Mouse (Mus musculus) midbrain, postnatal 0 days (tissue): ENCODE measurements at regions not wholly inside any gene's neighbourhood (a gene's known extent, or its start where the extent isn't known, plus 50 kb on each side); places are given as distances from the start of the nearest gene placed in this dataset.

Source experiments
- ATAC-seq: fragments of 200-750 bp; cut with Nextera tagmentation; 2 replicates; pipeline ENCODE4 v1.8.0; 2017; ENCODE audit warnings: moderate number of reproducible peaks, mild to moderate bottlenecking, moderate TSS enrichment, moderate library complexity; ENCODE audit not compliant: low FRiP score
- DNase-seq: peaks from one replicate; pipeline ENCODE4 v3.0.0-alpha.2; 2015; ENCODE audit warnings: low spot score
- H3K27ac ChIP-seq: fragments of 300-500 bp; sonication (generic); 2 replicates; pipeline ENCODE4 v1.5.1; 2014; ENCODE audit warnings: low read depth, mild to moderate bottlenecking, low read length, mixed read lengths
- H3K27me3 ChIP-seq: fragments of 300-500 bp; sonication (generic); 2 replicates; pipeline ENCODE4 v1.6.1; 2014; ENCODE audit warnings: low read length, control low read depth, mixed read lengths; ENCODE audit not compliant: insufficient read depth
- H3K36me3 ChIP-seq: fragments of 300-500 bp; sonication (generic); 2 replicates; pipeline ENCODE4 v1.6.1; 2014; ENCODE audit warnings: low read length, control low read depth, mixed read lengths; ENCODE audit not compliant: insufficient read depth
- H3K4me1 ChIP-seq: fragments of 300-500 bp; sonication (generic); 2 replicates; pipeline ENCODE4 v1.6.1; 2014; ENCODE audit warnings: mild to moderate bottlenecking, control low read depth, antibody characterized with exemption, low read length, mixed read lengths; ENCODE audit not compliant: insufficient read depth
- H3K4me2 ChIP-seq: fragments of 300-500 bp; sonication (generic); 2 replicates; pipeline ENCODE4 v1.6.1; 2014; ENCODE audit warnings: low read depth, mild to moderate bottlenecking, low read length, mixed read lengths; ENCODE audit not compliant: poor library complexity, severe bottlenecking
- H3K4me3 ChIP-seq: fragments of 300-500 bp; sonication (generic); 2 replicates; pipeline ENCODE4 v1.5.1; 2014; ENCODE audit warnings: low read depth, mild to moderate bottlenecking, low read length, moderate library complexity
- H3K9ac ChIP-seq: fragments of 300-500 bp; sonication (generic); replicated peaks from 2 replicates; pipeline ENCODE4 v1.6.1; 2014; ENCODE audit warnings: mild to moderate bottlenecking, low read length, moderate library complexity, mixed read lengths; ENCODE audit not compliant: poor library complexity, severe bottlenecking
- H3K9me3 ChIP-seq: fragments of 300-500 bp; sonication (generic); 2 replicates; pipeline ENCODE4 v1.6.1; 2016; ENCODE audit warnings: low read length, control low read depth
- CTCF ChIP-seq: IDR thresholded peaks from 2 replicates; pipeline ENCODE4 v1.5.1; 2016; ENCODE audit warnings: antibody characterized with exemption, mild to moderate bottlenecking
- WGBS: fragments of 180-500 bp; shearing (Covaris S2); extraction: QIAGEN DNeasy Blood & Tissue Kit; methylation state at CpG from one replicate; pipeline ENCODE4 v1.1.7; 2014; 5-methylcytosine and 5-hydroxymethylcytosine counted together

DNA sequence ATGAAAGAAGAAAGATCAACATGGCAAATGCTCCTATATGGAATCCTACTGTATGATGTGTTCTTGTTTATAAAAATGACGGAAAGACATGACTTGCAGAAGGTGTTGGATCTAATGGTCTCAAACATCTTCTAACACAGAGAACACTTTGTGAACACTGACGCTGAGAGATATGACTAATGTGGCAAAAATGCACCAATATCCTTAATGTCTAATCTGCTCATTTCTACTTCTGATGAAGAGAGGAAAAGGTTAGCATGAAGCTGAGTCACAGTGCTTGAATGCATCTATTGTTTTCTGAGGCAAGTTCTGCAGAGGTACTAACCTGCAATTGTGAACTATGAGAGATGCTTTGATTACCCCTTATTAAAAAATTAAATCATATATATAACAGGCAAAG, 293.2 kb upstream of the Jag1 start:
- 95% methylated on average over 2 of the region's 2 CpGs for WGBS
- H3K27me3 ChIP-seq = no peaks in the 10 kb centered on the region
- DNase-seq (no peak), ATAC-seq (no peak)
- no peak overlapping the region for H3K4me3 ChIP-seq
- H3K9ac ChIP-seq = no peak overlapping the region
- no peak overlapping the region for H3K4me2 ChIP-seq
- H3K4me1 ChIP-seq = no peaks in the 10 kb centered on the region
- H3K9me3 ChIP-seq = no peaks in the 10 kb centered on the region
- no peak for TF ChIP-seq CTCF
- H3K36me3 ChIP-seq = no peaks in the 10 kb centered on the region
- no peak overlapping the region for H3K27ac ChIP-seq

DNA sequence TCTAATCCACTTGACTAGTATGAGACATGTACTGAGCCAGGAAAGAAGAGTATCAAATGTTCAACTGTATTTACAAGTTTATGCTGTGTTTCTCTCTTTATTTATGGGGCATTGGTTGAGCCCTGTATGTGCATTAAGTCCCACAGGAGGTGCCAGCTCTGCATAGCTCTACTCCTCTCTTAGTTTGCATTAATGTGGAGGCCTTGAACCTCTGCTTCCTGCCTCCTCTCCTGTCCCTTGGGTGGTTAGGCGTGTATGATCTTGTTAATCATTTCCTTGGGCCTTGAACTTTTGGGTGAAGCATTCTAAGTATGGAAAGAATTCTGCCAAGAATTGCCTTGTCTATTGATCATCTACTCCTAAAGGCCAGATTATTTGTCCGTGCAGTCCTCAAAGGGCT, 291.9 kb upstream of the Jag1 start:
- DNase-seq (no peak), ATAC-seq (no peak)
- 90% methylated on average over 2 of the region's 2 CpGs for WGBS
- Histone ChIP-seq H3K9ac (no peak overlapping the region), H3K4me3 (no peak overlapping the region), H3K4me1 (no peaks in the 10 kb centered on the region), H3K27me3 (no peaks in the 10 kb centered on the region), H3K4me2 (no peak overlapping the region), H3K27ac (no peak overlapping the region), H3K9me3 (no peaks in the 10 kb centered on the region), H3K36me3 (no peaks in the 10 kb centered on the region)
- TF ChIP-seq CTCF = no peak

DNA sequence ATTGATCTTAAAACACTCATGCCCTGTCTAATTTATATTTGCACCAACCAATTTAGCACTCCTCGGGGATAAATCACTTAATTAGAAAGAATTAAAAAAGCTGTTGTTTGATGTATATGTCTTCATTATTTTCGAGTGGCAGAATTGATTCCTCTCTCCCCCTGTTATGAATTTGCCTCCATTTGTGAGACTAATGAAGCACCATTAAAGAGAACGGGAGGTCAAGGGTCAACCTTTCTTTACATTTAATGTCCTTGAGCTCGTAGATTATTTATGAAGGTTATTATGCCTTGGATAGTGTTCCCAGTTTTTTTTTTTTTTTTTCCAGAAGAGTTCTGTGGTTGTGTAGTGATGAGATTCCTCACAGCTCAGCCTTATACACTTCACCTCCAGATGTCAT, 277.0 kb upstream of the Jag1 start:
- 74% methylated on average over 4 of the region's 4 CpGs for WGBS
- Histone ChIP-seq H3K27me3 (no peaks in the 10 kb centered on the region), H3K27ac (no peak overlapping the region), H3K4me2 (no peak overlapping the region), H3K9me3 (no peaks in the 10 kb centered on the region), H3K4me1 (no peaks in the 10 kb centered on the region), H3K4me3 (no peak overlapping the region), H3K36me3 (no peaks in the 10 kb centered on the region), H3K9ac (no peak overlapping the region)
- ATAC-seq = no peak
- no peak for DNase-seq
- TF ChIP-seq CTCF = no peak

DNA sequence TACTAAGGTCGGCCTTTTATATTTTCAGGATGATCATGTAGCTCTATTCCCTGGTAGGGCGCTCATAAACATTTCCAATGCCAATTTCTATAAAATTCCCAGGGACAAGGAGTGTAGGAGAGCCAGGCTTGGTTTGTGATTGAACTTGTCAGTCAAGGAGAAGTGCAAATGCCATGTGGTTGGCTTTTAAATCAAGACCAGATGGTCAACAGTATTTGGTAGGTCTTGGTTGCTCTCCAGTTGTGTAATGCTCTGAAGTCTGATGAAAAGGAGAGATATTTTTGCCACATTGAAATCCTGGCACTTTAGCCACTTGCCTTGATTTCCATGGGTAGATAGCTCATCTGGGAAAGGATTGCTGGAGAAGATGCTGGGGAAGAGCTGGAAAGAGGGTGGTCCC, 263.4 kb upstream of the Jag1 start:
- DNase-seq (no peak), ATAC-seq (no peak)
- no peak overlapping the region for H3K4me3 ChIP-seq
- H3K9ac ChIP-seq = no peak overlapping the region
- H3K36me3 ChIP-seq = no peaks in the 10 kb centered on the region
- H3K9me3 ChIP-seq = no peaks in the 10 kb centered on the region
- H3K27ac ChIP-seq = no peak overlapping the region
- H3K4me2 ChIP-seq = no peak overlapping the region
- 93% methylated on average over 2 of the region's 2 CpGs for WGBS
- H3K4me1 ChIP-seq = no peaks in the 10 kb centered on the region
- no peak for TF ChIP-seq CTCF
- no peaks in the 10 kb centered on the region for H3K27me3 ChIP-seq

DNA sequence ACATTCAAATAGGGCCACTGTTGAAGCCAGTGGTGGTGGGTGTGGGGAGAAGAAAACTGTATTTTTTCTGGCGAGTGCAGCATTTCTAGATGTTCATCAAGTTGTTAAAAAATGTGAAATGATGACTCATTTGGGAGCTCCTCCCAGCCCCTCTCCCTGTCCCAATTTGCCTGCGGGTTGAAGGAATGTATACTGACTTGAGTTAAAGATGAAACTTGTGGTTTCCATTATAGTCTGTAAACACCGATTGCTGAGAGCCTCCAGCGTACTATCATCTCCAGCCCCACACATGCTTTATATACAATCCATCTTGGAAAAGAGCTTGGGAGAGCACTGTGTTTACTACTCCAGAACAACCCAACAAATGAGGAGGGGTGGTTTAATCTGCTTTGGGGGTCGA, 258.9 kb upstream of the Jag1 start:
- no peaks in the 10 kb centered on the region for H3K9me3 ChIP-seq
- H3K9ac ChIP-seq = no peak overlapping the region
- H3K4me3 ChIP-seq = no peak overlapping the region
- TF ChIP-seq CTCF = no peak
- no peak overlapping the region for H3K27ac ChIP-seq
- H3K27me3 ChIP-seq = no peaks in the 10 kb centered on the region
- DNase-seq (no peak), ATAC-seq (no peak)
- H3K4me2 ChIP-seq = no peak overlapping the region
- H3K36me3 ChIP-seq = no peaks in the 10 kb centered on the region
- WGBS = 87% methylated on average over 5 of the region's 5 CpGs
- no peaks in the 10 kb centered on the region for H3K4me1 ChIP-seq

DNA sequence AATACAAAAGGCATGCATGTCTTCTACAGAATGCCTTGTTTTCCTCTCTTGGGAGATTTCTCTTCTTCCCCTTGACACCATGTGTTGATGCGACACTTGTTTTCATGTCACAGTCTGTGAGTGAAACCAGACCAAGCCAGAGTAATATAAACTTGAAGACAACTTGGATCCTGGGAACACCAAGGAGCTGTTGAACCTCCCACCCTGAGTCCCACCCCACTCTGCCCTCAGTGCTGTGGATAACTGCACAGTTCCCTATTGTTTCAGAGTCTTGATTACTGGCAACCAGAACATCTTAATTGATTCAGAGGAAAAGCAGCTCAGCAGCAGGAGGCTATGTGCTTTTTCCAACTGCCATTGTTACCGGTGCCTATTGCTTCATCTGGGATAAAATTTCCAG, 254.6 kb upstream of the Jag1 start:
- no peaks in the 10 kb centered on the region for H3K9me3 ChIP-seq
- DNase-seq (no peak), ATAC-seq (no peak)
- no peak for TF ChIP-seq CTCF
- H3K4me1 ChIP-seq = no peaks in the 10 kb centered on the region
- no peaks in the 10 kb centered on the region for H3K27me3 ChIP-seq
- no peak overlapping the region for H3K9ac ChIP-seq
- no peaks in the 10 kb centered on the region for H3K36me3 ChIP-seq
- WGBS = 76% methylated on average over 2 of the region's 2 CpGs
- no peak overlapping the region for H3K4me2 ChIP-seq
- no peak overlapping the region for H3K4me3 ChIP-seq
- H3K27ac ChIP-seq = no peak overlapping the region

DNA sequence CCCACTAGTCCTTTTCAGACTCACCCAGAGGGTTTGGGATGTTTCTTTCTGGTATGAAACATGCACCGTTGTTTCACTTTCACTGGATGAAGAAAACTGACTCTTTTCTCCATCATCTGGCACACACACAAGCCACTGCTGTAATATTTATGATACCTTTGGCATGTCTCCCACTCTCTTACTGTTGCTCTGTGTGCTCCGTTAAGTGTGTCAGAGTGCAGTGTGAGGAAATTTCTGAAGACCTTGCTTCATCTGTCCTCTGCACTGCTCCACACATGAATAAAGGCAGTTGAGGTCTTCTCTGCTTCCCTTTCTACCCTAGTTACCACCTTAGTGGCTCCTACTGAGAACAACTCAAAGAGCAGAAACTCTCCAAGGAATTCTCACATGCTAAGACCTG, 246.6 kb upstream of the Jag1 start:
- Histone ChIP-seq H3K27ac (no peak overlapping the region), H3K4me3 (no peak overlapping the region), H3K36me3 (no peaks in the 10 kb centered on the region), H3K9ac (no peak overlapping the region), H3K9me3 (no peaks in the 10 kb centered on the region), H3K4me1 (no peaks in the 10 kb centered on the region), H3K27me3 (no peaks in the 10 kb centered on the region), H3K4me2 (no peak overlapping the region)
- no peak for TF ChIP-seq CTCF
- DNase-seq = no peak
- 83% methylated on average over 2 of the region's 2 CpGs for WGBS
- no peak for ATAC-seq
